Mouse (Mus musculus) layer of hippocampus, postnatal 10 days (tissue): Measurements from ENCODE around the gene Rnls. TPM values are rescaled to one million over a fixed set of nuclear protein-coding genes. Genes with fewer than 3 reads are reported as not detected.
"Not testable (repeated sequence)": the region's sequence is repeated elsewhere in the genome, so short reads cannot be mapped to it uniquely, and the experiment has no call there.

Experiments used
- DNase-seq, 2 experiments: peaks; one replicate each; pipeline ENCODE4 v3.0.0; 2021; ENCODE audit warnings: low spot score in 2 of 2
- long read RNA-seq: library from polyadenylated mRNA; stranded (forward); transcript quantifications from one replicate; pipeline ENCODE4 v2.0.0, GENCODE M21; 2023
- total RNA-seq, 2 experiments: library from RNA; stranded (reverse); gene quantifications; 2 replicates each; pipeline ENCODE4 v1.2.3; 2021

Gene Rnls
- 1 to 10 TPM; 1.6 to 1.7 TPM for total RNA-seq
- long read RNA-seq, partial matches to known transcripts, result 1 of 4 reads
- long read RNA-seq, other reads (novel, unspliced or antisense), result 0 of 4 reads

DNA sequence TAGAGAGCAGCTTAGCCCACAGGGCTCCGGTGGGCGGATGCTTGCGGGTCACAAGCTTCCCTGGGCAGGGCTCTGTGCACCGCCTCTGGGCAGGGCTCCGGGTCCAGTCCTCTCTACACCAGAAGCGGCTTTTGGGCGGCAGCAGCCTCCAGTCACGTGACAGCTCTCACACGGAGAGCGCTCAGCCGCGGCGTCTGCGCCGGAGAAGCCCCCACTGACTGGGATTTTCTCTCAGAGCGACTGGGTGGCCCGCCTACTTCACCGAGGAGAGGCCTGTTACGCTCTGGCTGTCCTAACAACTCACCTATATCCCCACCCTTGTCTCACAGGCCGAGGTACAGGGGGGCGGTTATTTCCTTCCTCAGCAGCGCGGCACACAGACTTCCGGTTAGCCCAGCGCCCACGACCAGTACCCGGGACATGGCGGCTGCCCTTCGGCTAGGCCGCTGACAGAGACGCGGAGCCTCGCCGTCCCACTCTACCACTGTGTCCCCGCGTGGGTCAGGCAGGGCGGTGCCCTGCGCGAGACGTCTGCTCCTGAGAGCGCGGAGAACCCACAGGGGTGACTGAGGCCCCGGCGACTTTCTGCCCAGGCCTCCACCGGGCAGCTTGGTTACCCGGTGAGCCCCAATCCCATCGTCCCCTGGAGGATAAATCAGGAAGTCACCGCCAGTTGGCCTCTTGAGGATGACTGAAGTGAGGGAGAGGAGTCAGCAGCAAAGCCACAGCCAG lies at the start of gene Rnls:
Rnls (minus strand) TSS at position 645 of the 732 bp plus-strand sequence.
- peak; percentile 75 to 81 for DNase-seq

DNA sequence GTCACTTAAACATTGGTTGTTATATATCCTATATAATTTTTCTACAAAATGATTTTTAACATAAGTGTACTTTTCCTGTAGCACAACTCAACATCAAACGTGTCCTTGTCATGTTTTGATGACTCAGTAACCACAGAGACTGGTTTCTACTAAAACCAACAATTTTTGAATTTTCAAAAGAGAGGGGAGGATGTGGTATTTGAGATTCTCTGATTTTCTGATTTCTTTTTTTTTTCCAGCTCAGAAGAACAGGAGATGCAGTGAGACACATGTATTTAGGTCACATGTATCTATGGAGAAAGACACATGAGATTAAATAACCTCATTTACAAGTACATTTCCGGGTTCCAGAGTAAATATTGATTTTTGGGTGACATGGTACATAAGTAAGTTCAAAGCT lies 37.4 kb upstream of the Rnls start:
- no peak for DNase-seq

DNA sequence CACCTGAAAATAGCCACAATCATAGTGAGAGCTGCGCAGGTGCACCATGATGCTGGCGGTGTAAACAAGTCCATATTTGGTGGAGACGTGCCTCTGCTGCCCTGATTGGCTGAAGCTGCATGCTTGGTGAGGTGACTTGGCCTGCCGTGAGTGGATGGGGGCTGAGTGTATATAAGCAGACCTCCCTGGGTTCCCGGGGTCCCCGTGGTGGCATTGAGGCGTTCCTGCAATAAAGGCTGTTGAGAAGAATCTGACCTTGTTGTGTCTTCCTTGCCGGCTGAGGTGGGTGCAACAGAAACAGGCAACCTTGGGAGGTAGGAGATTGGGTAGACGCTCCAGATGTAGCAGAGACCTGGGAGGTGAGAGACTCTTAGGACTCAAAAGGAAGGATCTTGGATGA lies 27.3 kb upstream of the Rnls start:
- not testable (repeated sequence) for DNase-seq

DNA sequence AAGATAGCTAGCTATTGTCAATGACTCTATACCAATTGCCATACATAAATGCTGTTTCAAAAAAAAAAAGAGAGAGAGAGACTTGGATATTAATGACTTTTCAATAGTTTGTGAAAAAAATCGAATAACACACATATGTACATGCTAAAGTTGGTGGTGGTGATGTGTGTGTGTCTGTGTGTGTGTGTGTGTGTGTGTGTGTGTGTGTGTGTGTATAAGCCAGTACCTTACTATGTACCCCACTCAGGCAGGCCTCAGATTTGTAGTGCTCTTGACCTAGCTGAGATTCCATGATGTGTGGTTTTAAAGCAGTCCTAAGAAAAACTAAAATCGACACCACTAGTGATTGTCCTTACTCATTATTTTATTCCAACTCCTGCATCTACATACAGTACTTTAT lies 11.3 kb downstream of the Rnls start:
- DNase-seq, result no peak

DNA sequence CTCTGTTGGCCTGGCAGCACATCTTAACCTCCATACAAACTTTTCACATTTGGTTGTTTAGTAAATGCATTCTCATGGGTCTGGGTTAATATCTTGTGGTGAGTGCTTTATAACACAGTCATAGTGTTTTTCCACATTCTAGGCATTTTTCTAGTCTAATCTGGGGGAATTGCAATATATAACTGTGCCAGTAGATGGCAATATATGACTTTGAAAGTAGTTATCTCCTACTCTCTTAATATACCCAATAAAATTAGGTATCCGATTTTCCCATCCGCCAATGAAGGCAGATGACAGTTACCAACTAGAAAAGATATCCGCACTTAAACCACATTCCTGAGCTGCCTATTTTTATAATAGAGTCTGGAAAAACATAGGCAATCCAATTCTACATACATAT lies 11.7 kb downstream of the Rnls start:
- DNase-seq, result no peak

DNA sequence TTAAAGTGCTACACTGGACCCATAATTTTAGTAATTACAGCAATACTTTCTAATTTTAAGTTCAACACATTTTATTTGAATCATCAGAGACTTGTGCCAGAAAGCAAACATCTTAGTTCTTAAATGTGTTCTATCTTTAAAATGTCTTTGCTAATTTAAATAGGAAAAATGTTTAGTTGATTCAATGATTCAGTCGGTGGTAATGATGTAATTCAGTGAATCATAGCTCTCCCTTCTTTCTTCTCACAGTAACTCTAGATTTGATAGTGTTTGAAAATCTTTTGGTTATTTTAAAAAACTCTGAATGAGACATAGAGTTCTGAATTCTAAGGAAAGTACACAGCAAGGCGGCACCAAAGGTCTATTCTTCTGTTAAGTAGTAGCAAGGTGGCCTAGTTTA lies 23.3 kb downstream of the Rnls start:
- no peak for DNase-seq

DNA sequence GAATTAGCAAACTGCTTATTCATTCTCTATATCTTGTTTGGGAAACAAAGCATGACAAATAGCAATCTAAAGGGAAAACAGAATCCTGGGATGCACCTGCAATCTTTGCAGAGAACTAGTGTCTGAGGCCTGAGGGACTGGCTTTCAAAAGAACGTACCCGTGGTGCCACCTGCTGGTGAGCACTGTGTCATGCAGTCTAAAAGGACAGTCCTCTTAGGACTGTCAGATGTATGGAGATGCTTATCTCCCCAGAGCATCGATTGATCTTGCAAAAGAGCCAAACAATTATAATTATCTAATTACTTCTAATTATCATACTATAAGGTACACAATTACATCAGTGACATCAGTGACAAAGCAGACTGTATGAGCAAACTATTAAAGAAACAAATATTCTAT lies 25.4 kb downstream of the Rnls start:
- DNase-seq, result peak; percentile 81 to 83

DNA sequence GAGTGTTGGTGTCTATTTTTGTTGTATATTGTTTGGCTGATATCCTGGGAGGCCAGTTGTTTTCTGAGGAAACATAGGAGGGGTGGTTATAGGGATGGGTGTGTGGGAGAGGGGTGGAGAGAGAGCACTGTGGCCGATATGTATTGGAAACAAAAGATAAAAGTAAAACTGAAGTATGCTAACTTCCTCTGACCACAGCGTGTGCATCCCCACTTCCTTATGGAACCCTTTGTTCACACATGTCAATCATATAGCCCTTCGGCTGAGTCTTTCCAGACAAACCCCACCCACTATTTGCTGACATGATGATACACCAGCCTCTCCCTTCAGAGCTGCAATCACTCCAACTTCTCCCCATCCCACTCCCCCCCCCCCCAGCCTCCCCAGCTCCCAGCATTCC lies 35.1 kb downstream of the Rnls start:
- DNase-seq, result no peak

DNA sequence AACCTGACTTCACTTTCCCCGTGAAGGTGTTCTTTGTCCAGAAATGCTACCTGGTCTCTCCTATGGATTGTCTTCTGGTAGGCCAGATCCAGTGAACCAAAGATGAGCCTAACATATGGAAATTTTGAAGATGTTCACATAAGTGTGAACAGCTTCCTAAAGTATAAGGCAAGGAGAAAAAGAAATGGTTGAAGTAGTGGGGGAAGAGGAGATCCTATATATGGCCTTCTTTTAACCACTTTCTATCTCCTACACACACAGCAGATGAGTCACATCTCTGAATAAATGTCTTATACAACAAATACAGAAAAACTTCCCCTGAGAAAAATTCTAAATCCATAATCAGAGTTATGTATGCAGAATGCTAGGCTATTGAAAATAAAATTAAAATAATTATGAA lies 52.0 kb downstream of the Rnls start:
- no peak for DNase-seq

DNA sequence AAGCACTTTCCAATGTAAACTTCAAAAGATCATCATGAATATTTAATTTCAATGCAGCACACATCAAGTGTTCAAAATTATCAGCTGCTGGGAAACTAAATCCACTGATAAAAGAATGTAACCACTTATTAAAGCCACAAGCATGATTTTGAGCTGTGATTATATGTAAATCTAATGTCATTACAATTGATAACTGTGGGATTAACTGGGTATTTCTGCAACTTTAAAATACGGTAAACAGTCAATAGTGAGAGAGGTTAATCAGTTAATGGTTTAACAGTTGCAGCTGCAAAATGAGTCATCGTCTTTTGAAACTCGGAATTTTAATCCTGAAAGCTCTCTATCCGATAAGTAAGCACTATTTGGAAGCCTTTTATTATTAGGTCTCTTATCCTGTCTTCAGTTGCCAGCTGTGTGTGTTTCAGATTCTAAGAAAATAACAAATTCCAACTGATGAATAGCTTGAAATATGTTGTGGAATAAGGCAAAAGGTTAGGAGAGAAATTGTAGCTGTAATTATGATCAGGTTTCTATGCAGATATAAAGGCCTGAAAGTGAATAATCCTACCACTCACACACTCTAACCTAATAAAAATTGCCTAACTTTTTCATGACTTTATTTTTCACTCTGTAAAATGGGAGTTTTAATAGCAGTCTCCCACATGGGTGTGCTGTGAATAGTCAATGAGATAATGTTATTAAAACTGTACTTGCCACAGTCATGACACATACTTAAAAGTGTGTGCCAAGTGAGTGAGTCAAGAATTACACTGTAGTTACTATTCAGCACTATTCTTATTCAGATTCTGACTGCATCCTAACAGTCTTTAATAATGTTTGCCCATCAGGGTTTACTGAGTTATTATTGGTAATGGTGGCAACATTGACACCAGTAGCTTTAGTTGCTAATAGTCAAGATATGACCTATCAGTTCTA lies 65.1 kb downstream of the Rnls start:
- no peak for DNase-seq

DNA sequence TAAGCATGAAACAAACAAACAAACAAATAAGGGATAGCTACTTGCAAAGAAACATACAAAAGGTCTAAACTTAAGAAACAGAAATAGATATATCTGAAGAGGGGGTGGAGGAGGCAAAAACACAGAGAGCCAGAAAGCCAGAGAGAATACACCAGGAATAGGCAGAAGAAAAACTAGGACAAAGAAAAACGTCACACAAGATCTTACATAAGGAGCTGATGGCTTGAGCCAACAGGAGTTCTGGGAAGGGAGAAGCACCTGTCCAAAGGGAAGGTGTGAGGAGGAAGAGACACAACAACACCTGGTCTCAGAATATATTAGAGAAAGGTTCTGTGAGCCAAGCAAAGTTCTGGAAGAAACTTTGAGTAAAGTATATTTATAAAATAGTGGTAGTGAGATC lies 73.3 kb downstream of the Rnls start:
- no peak for DNase-seq

DNA sequence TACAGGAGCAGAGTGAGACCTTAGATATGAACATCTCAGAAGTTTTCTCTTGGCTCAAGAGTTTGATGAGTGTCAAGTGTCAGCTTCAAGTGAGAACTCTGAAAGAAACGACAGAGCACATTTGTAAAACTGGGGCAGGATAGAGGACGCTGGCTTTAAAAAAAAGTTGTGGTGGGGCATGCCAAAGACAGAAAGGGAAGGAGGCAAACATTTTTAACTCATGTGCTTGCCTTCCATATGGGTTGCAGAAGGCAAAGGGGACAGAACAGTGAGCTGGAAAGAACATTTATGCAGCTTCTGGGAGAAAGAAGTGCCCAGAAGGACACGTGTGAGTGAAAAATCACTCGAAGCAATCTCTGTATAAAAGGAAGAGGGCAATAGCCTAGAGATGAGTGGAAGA lies 75.0 kb downstream of the Rnls start:
- no peak for DNase-seq

DNA sequence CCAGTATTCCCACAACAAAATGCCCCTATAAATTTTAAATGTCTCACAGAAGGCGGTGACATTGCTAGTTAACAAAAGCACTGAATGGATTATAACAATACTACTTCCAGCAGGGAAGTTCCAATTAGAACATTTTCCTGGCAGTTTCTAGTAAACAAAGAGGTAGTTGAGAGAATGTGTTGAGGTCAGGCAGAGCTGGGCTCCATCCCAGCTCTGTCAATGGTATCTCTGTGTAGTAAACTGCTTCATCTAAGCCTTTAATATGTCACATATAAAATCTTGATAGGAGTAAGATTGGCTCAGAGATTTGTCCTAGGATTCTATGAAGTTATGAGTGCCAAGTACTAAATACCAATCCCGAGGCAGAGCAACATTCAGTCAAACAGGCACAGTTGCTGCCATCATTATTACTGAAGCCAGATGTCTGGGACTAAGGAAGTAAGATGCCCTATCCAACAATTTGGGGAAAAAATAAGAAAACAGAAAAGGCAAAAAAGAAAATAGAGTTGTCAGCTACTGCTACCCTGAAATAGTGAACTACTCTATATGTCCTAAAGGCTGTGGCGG lies 92.3 kb downstream of the Rnls start:
- DNase-seq, result no peak

DNA sequence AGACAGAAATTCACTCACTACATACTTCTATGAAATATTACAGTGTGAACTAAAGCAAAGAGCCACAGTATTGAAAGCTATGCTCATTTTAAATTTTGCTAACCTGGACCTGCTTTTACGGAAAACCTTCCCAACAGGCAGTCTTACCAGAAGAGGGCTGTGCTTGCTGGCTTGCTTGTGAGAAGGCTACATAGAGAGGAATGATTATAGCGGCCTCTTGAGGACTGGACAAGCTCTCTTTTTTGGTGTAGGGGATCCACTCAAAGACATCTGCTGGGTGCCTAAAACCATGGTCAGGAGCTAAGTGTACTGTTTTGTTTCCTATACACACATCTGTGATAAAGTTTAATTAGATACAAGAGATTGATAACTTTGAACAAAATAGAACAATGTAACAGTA lies 95.8 kb downstream of the Rnls start:
- DNase-seq, result no peak

DNA sequence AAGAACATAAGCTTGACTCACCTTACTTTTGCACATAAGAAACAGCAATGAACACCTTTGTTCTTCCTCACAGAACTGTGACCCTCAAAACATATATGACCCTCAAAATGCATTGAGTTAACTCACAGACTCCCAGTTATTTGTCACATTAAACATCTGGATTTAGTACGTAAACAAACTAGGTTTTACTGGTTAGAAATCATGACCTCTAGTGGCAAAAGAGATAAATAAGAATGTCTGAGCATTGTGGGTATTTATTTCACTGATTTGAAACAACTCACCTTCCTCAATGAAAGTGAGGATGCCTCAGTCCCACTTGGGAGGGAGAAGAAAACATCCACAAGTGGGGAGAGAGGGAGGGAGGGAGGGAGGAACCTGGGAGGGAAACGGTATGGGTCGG lies 109.1 kb downstream of the Rnls start:
- no peak for DNase-seq

DNA sequence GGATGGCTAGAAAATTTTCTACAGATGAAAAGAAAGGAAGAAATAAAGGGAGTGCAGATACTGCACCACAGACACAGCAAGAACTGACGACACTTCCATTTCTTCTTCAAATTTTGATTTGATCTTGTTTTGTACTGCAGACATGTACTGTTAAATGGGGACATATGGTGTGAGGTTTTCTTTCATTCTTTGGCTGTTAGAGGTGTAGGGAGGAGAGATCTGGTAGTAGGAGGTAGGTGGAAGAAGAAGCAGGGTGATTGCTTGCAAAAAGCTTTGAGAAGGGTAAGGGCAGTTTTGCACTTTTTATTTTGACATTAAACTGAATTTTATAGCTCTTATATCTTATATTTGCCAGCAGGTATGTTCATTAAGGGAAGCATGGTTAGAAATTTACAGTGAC lies 115.7 kb downstream of the Rnls start:
- DNase-seq, result no peak

DNA sequence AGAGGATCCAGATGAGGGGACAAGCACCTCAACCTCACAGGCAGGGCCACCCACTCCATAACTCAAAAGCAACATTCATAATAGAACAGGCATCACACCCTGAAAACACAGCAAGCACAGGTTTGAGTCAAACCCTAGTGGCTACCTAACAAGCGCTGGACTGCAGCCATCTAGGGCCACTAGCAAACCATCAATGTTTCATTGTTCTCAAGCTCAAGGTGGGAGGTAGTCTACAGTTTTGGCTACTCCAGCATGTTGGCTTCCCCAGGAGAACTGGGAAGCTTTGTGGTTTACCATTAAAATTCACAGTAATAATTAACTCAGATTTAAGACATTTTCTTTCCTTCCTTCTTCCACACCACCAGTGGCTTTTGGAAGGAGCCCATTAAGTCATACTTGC lies 118.4 kb downstream of the Rnls start:
- DNase-seq, result no peak

DNA sequence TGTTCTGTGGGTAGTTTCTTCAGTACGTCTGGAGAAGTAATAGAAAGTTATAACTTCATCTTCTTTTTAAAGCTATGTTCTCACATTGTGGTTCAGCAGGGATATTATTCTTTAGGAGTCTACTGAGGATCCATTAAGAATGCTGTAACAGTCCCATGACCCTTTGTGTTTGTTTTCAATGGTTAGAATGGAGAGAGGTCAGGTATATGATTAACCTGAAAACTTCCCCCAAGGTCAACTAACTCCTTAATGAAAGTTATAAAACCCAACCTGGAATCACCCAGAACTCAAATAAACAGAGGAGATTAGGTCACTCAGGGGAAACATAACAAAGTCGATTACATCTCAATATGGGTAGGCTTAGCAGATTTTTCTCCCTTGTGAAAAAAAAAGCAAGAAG lies 120.5 kb downstream of the Rnls start:
- no peak for DNase-seq

DNA sequence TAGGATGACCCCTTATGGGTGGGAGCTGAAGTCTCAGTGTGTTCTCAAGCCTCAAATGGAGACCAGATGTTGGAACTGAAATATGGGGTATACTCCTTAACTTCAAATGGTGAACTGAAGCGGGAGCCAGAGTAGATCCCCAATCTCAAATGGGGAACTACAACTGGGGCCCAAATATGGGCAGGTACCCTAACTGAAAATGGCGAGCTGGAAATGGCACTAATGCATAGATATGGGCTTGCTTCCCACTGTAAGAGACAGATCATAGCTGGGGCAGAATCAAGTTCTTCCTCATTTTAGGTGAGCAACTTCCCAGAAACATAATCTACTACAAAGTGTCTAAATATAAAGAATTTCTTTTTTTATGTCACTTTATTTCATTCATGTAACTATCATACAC lies 121.9 kb downstream of the Rnls start:
- DNase-seq, result no peak

DNA sequence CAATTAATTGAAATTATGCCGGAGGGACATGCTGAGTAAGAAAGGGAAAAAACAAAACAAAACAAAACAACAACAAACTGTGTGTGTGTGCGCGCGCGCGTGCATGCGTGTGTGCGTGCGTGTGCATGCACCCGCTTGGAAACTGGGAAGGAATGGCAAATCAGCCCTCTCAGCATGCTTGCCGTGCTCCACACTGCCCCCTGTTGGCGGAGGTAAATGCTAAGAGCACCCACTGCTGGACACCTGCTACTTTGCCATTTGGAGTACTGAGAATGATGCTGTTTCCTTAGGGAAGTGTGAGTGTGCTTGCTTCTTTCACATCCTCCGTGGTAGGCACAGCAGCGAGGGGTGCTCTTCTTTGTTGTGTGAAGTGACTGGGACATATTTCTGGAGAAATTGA lies 124.1 kb downstream of the Rnls start:
- DNase-seq, result peak in 1 of 2 experiments; percentile 11

DNA sequence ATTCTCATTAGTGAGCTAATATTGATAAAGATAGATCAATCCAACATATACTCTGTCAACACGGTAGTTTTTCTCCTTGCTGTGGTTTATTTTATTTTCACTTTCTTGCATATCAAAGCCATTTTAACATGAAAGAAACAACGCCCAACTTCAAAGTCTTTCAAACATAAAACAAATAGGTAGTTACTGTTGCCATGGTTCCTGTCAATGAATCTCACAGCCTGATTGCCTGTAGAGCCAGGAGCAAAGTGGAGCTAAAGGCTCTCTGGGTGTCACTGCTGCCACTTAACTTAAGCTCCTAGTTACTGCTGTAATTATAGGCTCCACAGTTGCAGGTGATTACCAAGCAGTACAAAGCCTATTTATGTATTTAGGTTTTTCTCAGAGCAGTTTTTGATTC lies 126.8 kb downstream of the Rnls start:
- DNase-seq, result no peak
